Mouse (Mus musculus): ENCODE results near the gene Gm14399.
"Not testable (repeated sequence)": the region's sequence is repeated elsewhere in the genome, so short reads cannot be mapped to it uniquely, and the experiment has no call there.

Gene Gm14399

GRCm38 (mm10) chr2:175141993-175142295, at the start of gene Gm14399:
Gene Gm14399 (minus strand): TSS chr2:175142012.
- not testable (repeated sequence) for DNase-seq (ENCODE audit: low read depth, low spot score)

- not testable (repeated sequence) for DNase-seq (ENCODE audit: low read depth, low spot score)
Observed at GRCm38 (mm10) chr2:175179008-175179407, 37.2 kb upstream of the Gm14399 start.

GRCm38 (mm10) chr2:175176312-175176711, 34.5 kb upstream of the Gm14399 start:
- DNase-seq (ENCODE audit: low read depth, low spot score), result no peak

GRCm38 (mm10) chr2:175175401-175176180, 33.8 kb upstream of the Gm14399 start, which contains the start of gene Gm14443:
Gene Gm14443 (minus strand): TSS chr2:175175871.
- DNase-seq (ENCODE audit: low read depth, low spot score), result not testable (repeated sequence)

GRCm38 (mm10) chr2:175174058-175174457, 32.2 kb upstream of the Gm14399 start:
- DNase-seq (ENCODE audit: low read depth, low spot score), result not testable (repeated sequence)

GRCm38 (mm10) chr2:175172906-175173595, 31.2 kb upstream of the Gm14399 start:
- not testable (repeated sequence) for DNase-seq (ENCODE audit: low read depth, low spot score)

GRCm38 (mm10) chr2:175172123-175172522, 30.3 kb upstream of the Gm14399 start:
- DNase-seq (ENCODE audit: low read depth, low spot score), result no peak

- DNase-seq (ENCODE audit: low read depth, low spot score), result not testable (repeated sequence)
Observed at GRCm38 (mm10) chr2:175166870-175167269, 25.1 kb upstream of the Gm14399 start.

GRCm38 (mm10) chr2:175165110-175165509, 23.3 kb upstream of the Gm14399 start:
- not testable (repeated sequence) for DNase-seq (ENCODE audit: low read depth, low spot score)

- DNase-seq (ENCODE audit: low read depth, low spot score), result not testable (repeated sequence)
Observed at GRCm38 (mm10) chr2:175161438-175161837, 19.6 kb upstream of the Gm14399 start.

GRCm38 (mm10) chr2:175158642-175159041, 16.8 kb upstream of the Gm14399 start:
- DNase-seq (ENCODE audit: low read depth, low spot score), result no peak

- no peak for DNase-seq (ENCODE audit: low read depth, low spot score)
Observed at GRCm38 (mm10) chr2:175156696-175157095, 14.9 kb upstream of the Gm14399 start.

GRCm38 (mm10) chr2:175141118-175141992, 457 bp downstream of the Gm14399 start:
- DNase-seq (ENCODE audit: low read depth, low spot score), result not testable (repeated sequence)

GRCm38 (mm10) chr2:175140624-175141023, 1.2 kb downstream of the Gm14399 start:
- not testable (repeated sequence) for DNase-seq (ENCODE audit: low read depth, low spot score)

All from mesoderm, embryonic 11.5 days (tissue).